Mouse (Mus musculus) ES-E14 (cell line): ENCODE measurements around the gene Rasgef1b. TPM values are rescaled to one million over a fixed set of nuclear protein-coding genes. Genes with fewer than 3 reads are reported as not detected.

Experiments
- DNase-seq: peaks from one replicate; pipeline ENCODE4 v3.0.0-alpha.2; 2013; ENCODE audit warnings: low read depth, low spot score
- H3K27ac ChIP-seq: 2 replicates; pipeline ENCODE4 v1.5.1; 2012; ENCODE audit warnings: low read depth, mild to moderate bottlenecking, low read length, moderate library complexity, mixed read lengths; ENCODE audit not compliant: poor library complexity, insufficient read depth, severe bottlenecking
- H3K36me3 ChIP-seq: 2 replicates; pipeline ENCODE4 v1.6.1; 2012; ENCODE audit warnings: mild to moderate bottlenecking, low read length, moderate library complexity, mixed read lengths; ENCODE audit not compliant: control insufficient read depth, poor library complexity, insufficient read depth, severe bottlenecking
- H3K4me1 ChIP-seq, 2 experiments: fragments of 150-350 bp in 1 of 2; sonication (generic) in 1 of 2; 2 replicates each; pipeline ENCODE4 v1.6.1; 2012; ENCODE audit warnings: low read length in 2 of 2, mild to moderate bottlenecking in 1 of 2, mixed read lengths in 1 of 2; ENCODE audit not compliant: control insufficient read depth in 2 of 2, insufficient read depth in 2 of 2, poor library complexity in 1 of 2
- H3K4me3 ChIP-seq, 2 experiments: fragments of 150-350 bp in 1 of 2; sonication (generic) in 1 of 2; 2 replicates each; pipeline ENCODE4 v1.5.1; 2012; ENCODE audit warnings: low read length in 2 of 2, low read depth in 1 of 2, mild to moderate bottlenecking in 1 of 2, mixed read lengths in 1 of 2; ENCODE audit not compliant: insufficient read depth in 1 of 2, poor library complexity in 1 of 2, severe bottlenecking in 1 of 2
- H3K9ac ChIP-seq: 2 replicates; pipeline ENCODE4 v1.6.1; 2012; ENCODE audit warnings: low read depth, mild to moderate bottlenecking, low read length, mixed read lengths; ENCODE audit not compliant: poor library complexity, insufficient read depth, severe bottlenecking
- H3K9me3 ChIP-seq: fragments of 150-350 bp; sonication (generic); 2 replicates; pipeline ENCODE4 v1.6.1; 2012; ENCODE audit warnings: low read depth, mild to moderate bottlenecking, low read length; ENCODE audit not compliant: control insufficient read depth, insufficient read depth
- CHD2 ChIP-seq: IDR thresholded peaks from 2 replicates; pipeline ENCODE4 v1.6.1; 2014; ENCODE audit warnings: mild to moderate bottlenecking, low read depth, low read length, inconsistent platforms
- HCFC1 ChIP-seq: IDR thresholded peaks from 2 replicates; pipeline ENCODE4 v1.6.1; 2012; ENCODE audit warnings: low read length, inconsistent platforms, borderline replicate concordance; ENCODE audit not compliant: insufficient read depth
- MAFK ChIP-seq: IDR thresholded peaks from 2 replicates; pipeline ENCODE4 v1.6.1; 2014; ENCODE audit warnings: mild to moderate bottlenecking, low read depth, low read length, inconsistent platforms; ENCODE audit not compliant: insufficient read depth
- ZC3H11A ChIP-seq: IDR thresholded peaks from 2 replicates; pipeline ENCODE4 v1.6.1; 2012; ENCODE audit warnings: low read depth, mild to moderate bottlenecking, inconsistent platforms, low read length, borderline replicate concordance
- ZNF384 ChIP-seq: IDR thresholded peaks from 2 replicates; pipeline ENCODE4 v1.6.1; 2012; ENCODE audit warnings: low read depth, low read length, inconsistent platforms
- in situ Hi-C, 2 experiments: fragments of 600-800 bp; cut with MboI; formaldehyde crosslinking; loops; one replicate each; pipeline ENCODE4 v1.15.1; 2025; ENCODE audit warnings: low sequenced_read_pairs in 2 of 2, inconsistent platforms in 1 of 2; ENCODE audit not compliant: unreplicated experiment in 2 of 2
- total RNA-seq: library from RNA; depleted of rRNA; stranded (reverse); fragments of 300-350 nt; gene quantifications from 2 replicates; pipeline ENCODE4 v1.2.3, GENCODE M21; 2012

Gene Rasgef1b
- total RNA-seq, 1 experiment: 2.8 TPM

DNA sequence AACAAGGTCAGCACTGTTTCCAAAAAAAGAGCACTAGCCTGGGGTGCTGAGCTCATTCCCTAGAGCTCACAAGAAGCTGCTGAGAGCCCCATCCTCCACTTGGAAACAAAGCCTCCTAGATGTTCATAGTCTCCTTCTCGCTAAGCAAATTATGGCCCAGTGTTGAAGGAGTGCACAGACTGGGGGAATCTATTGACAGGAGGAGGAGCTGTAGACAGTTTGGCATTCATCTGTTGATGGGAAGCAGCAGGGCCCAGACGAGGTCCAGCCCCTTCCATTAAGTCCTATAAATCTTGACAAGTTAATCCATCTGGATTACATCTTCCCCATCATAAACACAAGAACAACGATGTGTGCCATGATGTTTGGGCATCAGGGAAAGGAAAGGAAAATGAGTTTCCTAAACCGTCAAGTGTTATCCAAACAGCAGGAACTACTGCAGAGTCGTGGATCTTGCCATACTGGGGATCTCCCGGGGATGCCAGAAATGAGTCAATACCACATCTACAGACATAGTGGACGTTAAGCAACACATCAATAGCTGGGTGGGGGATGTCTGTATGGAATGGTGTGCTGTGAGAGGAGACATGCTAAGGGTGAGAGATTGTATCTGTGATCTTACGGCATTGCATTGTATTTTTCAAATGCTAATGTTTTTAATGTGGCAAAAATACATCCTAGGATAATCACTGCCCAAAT lies 206.1 kb downstream of the Rasgef1b start:
- no peak for DNase-seq
- no peaks in the 10 kb centered on the region for H3K4me1 ChIP-seq
- no peak overlapping the region for H3K27ac ChIP-seq
- no peaks in the 10 kb centered on the region for H3K9me3 ChIP-seq
- no peak for TF ChIP-seq MAFK
- no peak for TF ChIP-seq ZC3H11A
- no peak for TF ChIP-seq HCFC1
- TF ChIP-seq CHD2: no peak
- TF ChIP-seq ZNF384: no peak
- H3K9ac ChIP-seq: no peak overlapping the region
- in situ Hi-C loops: no loop called here
- H3K4me3 ChIP-seq: no peak overlapping the region
- no peaks in the 10 kb centered on the region for H3K36me3 ChIP-seq

DNA sequence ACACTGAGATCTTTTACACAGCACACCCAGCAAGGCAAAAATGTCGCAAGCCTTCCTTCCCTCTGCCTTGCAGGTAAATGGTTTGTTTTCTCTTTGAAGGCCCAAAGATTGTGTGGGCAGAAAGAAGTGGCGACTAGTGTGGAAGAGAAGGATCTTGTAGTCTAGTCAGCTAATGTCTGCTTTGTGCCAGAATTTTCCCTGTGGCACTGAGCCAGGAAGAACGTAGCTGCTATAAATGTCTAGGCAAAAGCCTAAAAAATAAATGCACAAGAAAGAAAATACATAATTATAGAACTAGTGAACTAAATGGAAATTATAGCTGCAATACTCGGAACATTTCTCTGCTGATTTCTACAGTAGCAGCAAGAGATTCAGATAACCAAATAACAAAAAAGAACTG lies 207.5 kb downstream of the Rasgef1b start:
- in situ Hi-C loops: no loop called here
- no peak for TF ChIP-seq HCFC1
- TF ChIP-seq CHD2: no peak
- no peak for TF ChIP-seq ZC3H11A
- no peak for TF ChIP-seq MAFK
- no peak for TF ChIP-seq ZNF384
- no peaks in the 10 kb centered on the region for H3K9me3 ChIP-seq
- no peak for DNase-seq
- no peak overlapping the region for H3K9ac ChIP-seq
- no peaks in the 10 kb centered on the region for H3K36me3 ChIP-seq
- no peak overlapping the region for H3K27ac ChIP-seq
- H3K4me3 ChIP-seq: no peak overlapping the region
- H3K4me1 ChIP-seq: no peaks in the 10 kb centered on the region

DNA sequence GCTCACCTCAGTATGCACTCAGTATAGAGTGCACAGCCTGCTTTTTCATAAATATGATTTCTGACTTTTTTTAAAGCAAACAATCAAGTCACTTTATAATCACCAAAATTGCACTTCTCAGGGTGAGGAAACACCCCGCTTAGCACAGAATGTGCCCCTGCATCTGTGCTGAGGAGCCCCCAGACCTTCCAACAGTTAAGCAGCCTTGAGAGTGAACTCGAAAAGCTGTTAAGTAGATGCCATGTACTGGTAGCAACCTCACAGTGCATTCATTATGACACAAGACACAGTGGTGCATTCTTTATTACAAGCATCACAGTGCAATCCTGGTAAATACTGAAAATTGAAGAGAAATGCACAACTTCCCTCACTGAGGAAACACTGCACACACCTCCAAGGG lies 209.3 kb downstream of the Rasgef1b start:
- Histone ChIP-seq H3K36me3 (no peaks in the 10 kb centered on the region), H3K9me3 (no peaks in the 10 kb centered on the region), H3K4me3 (no peak overlapping the region), H3K27ac (no peak overlapping the region), H3K9ac (no peak overlapping the region), H3K4me1 (no peaks in the 10 kb centered on the region)
- in situ Hi-C loops: no loop called here
- TF ChIP-seq ZC3H11A (no peak), ZNF384 (no peak), MAFK (no peak), HCFC1 (no peak), CHD2 (no peak)
- DNase-seq: no peak

- TF ChIP-seq MAFK (no peak), HCFC1 (no peak), ZNF384 (no peak), CHD2 (no peak), ZC3H11A (no peak)
- Histone ChIP-seq H3K9me3 (no peaks in the 10 kb centered on the region), H3K27ac (no peak overlapping the region), H3K4me1 (no peaks in the 10 kb centered on the region), H3K4me3 (no peak overlapping the region), H3K36me3 (no peaks in the 10 kb centered on the region), H3K9ac (no peak overlapping the region)
- in situ Hi-C loops: no loop called here
- DNase-seq: no peak
These were observed 209.8 kb downstream of the Rasgef1b start for GRCm38 (mm10) chr5:99519023-99519422.

GRCm38 (mm10) chr5:99516207-99516606 lies 212.7 kb downstream of the Rasgef1b start:
- Histone ChIP-seq H3K36me3 (no peaks in the 10 kb centered on the region), H3K4me3 (no peak overlapping the region), H3K9me3 (no peaks in the 10 kb centered on the region), H3K9ac (no peak overlapping the region), H3K4me1 (no peaks in the 10 kb centered on the region), H3K27ac (no peak overlapping the region)
- DNase-seq: no peak
- TF ChIP-seq ZNF384 (no peak), HCFC1 (no peak), MAFK (no peak), ZC3H11A (no peak), CHD2 (no peak)
- in situ Hi-C loops: no loop called here
